Mouse (Mus musculus) telencephalon, adult 2 months (tissue): Measurements from ENCODE around the gene Limd1.
A peak's percentile ranks its signal among the peaks of the same experiment; 100 is the strongest.

Experiments used
- DNase-seq: peaks from one replicate; pipeline ENCODE4 v3.0.0-alpha.2; 2011; ENCODE audit warnings: low read depth, low spot score

Limd1 gene

DNA sequence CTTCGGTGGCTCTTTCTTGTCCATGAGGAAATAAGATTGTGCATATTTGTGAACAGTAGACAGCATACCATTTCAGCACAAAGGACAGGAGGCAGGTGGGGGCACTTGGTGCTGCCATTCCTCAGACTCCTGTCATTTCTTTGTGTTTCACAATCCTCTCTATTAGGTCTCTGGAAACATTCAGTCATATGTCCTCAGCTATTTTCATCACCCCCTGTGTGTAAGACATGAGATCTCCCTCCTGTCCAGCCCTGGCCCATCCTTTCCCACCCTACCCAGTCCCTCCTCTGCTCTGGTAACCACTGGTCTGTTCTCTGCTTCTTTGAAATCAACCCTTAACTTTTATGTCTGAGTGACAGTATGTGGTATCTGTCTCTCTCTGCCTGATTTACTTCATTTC is 5.1 kb downstream of the Limd1 start:
- DNase-seq = no peak

DNA sequence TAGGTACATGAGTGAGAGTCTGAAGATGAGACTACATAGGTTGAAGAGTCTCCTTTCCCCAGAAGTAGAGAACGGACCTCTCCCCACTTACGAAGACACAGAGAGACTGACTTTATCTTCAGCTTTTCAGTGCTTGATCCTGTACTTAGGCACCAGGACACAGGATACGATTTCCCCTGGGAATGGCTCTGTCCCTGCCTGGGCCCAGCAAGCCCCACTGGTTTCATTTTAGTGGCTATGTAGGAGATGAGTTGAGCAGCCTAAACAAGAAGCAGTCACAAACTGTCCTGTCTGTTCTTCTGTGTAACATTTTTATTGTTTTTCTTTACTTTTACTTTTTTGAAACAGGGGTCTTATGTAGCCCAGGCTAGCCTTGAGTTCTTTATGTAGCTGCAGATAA is 6.3 kb downstream of the Limd1 start:
- DNase-seq = no peak

DNA sequence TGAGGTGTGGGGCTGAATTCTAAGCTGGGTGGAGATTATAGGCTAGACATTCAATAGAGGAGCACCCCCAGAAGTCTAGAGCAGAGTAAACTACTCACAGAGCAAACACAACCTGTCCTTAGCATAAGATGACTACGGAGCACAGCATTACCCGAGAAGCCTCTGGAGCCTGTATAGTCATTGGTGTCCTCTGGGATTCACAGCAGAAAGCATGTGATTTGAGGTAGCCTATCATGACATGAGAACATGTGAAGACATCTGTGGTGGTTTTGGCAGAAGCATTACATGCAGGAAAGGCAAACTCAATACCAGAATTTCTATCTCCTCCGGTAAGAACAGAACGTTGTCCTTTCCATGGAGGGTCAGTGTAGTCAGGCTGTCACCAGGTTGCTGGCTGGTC is 7.1 kb downstream of the Limd1 start:
- DNase-seq = no peak

- no peak for DNase-seq
Measured at GRCm38 (mm10) chr9:123486635-123487034, 8.1 kb downstream of the Limd1 start.

DNA sequence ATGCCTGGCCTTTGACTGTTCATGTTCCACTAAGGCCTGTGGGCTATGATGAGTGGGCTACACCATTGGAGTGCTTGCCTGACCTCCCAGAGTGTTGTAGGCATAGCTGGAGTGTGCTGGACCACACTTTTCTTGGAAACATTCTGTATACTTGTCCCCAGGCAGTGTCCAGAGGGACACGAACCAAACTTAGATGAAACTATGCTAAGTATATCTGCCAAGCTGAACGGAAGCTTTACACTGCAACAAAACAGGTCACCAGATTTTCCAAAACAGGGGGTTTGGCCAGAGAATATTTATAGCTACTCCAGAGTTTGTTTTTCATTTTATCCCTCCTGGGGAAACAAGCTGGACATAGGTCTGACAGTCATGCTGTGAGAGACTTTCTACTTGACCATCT is 10.6 kb downstream of the Limd1 start:
- DNase-seq = no peak

- no peak for DNase-seq
Measured at GRCm38 (mm10) chr9:123489727-123490343, 11.3 kb downstream of the Limd1 start.

DNA sequence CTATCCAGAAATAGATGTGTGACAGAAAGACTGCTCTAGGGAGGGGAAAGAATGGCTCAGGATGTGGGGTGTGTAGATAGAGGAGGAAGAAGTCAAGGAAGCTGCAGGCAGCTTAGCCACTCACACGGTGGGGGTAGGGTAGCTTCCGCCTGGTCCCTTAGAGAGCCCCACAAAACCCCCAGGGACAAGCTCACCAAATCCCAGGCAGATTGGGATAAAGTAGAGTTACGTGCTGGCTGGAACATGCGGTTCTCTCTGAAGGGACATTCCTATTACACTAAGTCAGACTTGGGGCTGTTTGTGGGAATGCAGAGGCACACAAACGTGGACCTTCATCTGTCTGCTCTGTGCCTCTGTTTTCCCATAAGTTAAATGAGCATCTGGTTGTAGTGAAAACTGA is 12.4 kb downstream of the Limd1 start:
- no peak for DNase-seq

- no peak for DNase-seq
Measured at GRCm38 (mm10) chr9:123491917-123492585, 13.5 kb downstream of the Limd1 start.

GRCm38 (mm10) chr9:123496665-123497064 is 18.2 kb downstream of the Limd1 start:
- no peak for DNase-seq

DNA sequence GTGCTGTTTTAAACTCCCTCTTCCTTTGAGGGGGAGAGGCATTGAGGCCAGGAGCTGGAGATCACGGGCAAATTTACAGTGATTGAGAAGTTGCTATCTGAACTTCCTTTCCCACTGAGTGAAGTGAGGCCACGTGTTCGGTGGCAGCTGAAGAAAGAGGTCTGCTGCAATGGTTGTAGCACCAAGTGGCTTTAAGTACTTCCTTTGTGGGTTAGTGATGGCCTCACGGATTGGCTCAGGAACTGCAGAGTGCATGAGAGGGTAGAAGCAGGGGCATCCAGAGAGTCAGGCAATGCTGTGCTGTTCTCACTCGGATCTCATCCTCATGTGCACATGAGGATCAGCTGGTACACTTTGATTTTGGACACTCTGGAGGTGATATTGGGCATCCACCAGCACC is 19.4 kb downstream of the Limd1 start:
- DNase-seq = no peak

- no peak for DNase-seq
Measured at GRCm38 (mm10) chr9:123500480-123500879, 22.0 kb downstream of the Limd1 start.

DNA sequence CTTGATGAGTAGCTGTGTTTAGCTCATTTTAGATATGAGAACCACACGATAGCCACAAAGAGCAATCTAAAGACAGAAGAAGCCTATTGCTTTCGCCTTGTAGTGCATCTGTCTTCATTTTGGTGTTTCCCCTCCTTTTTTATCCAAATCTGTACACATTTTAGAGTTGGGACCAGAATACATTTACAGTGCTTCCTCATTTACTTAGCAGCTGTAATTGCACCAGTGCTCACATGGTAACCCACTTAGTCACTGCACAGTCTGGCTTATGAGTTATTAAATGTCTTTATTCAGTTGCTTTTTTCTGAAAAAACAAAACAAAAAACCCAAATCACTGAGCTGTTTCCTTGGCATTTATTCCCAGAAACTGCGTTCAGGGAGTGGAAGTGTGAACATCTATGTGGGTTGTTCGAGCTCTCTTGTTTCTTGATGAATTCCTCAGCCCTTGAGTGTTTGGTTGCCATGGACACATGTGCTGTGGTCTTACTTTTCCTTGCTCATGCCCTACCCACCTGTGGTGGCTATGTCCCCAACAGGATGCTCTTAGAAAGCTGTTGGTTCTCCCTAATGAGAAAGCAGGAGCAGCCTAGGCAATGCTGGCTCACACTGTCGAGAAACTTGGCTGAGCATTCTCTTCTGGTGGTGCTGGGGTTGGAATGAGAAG is 24.8 kb downstream of the Limd1 start:
- peak; percentile 83 for DNase-seq

DNA sequence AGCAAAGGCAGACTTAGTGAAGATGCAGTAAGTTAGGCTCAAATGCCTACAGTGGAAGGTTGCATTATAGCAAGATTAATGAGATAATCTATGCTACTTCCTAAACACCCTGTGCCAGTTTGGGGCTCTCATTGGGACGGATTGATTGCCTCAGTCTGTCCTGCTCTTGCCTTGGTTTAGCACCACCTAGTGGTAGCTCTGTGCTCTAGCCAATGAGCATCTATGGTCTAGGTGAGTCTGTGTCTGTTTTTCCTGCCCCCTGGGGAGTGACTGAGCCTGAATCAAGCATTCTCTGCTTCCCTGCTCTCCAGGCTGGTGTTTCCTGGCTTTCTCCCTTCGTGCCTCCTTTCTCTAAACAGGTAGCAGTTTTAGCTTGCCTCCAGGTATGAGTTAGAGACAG is 25.8 kb downstream of the Limd1 start:
- DNase-seq = no peak

DNA sequence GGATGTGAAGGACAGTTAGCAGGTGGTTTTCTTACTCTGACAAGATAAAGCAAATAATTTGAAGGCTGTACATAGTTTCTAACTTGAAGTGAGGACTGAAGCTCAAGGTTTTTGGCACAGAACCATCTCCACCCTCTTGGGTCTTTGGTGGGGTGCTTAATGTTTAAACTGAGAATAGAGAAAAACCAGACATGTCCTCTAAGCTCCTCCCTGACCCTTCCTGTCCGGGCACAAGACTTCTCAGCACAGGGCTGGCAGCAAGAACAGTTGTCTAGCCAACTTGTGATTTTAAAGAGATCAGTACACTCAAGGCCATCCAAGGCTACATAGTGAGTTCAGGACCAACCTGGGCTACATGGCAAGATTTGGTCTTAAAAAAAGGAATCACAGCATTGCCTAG is 27.1 kb downstream of the Limd1 start:
- no peak for DNase-seq

DNA sequence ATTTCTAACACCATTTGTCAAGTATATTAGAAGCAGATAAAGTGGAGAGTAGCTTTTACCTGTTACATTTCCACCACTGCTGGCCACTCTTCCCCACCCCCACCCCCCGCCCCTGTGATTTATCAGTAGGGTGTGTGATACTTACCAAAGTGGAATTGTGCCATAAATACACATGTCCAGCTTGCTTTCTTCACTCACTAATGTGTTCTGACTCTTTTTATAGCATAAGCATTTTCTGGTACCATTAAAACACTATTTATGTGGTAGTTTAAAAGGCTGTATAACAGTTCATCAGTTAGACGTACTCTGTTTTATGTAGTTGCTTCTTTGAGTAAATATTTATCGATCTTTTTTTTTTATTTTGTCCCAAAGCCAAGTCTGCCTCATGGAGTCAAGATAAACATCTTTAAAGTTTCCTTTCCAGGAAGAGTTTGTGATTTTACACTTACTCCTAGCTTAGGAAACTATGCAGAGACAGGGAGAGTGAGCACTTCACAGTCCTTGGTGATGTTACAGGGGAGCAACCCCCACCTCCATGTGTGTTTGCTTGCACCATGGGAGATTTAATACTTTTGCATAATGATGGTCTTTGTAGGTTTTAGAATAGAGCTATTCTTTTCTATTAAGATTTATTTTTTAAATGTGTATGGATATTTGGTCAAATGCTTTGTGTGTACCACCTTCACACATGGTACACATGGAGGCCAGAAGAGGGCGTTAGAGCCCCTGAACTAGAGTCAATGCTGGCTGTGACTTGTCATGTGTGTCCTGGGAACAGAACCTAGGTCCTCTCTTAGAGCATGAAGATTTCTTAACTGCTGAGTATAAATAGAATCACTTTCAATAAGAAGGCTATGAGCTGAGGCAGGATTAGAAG is 28.0 kb downstream of the Limd1 start:
- DNase-seq = no peak

GRCm38 (mm10) chr9:123507380-123507779 is 28.9 kb downstream of the Limd1 start:
- no peak for DNase-seq

- DNase-seq = no peak
Measured at GRCm38 (mm10) chr9:123508986-123509385, 30.5 kb downstream of the Limd1 start.

GRCm38 (mm10) chr9:123509638-123510604 is 31.4 kb downstream of the Limd1 start:
- peak; percentile 72 for DNase-seq

DNA sequence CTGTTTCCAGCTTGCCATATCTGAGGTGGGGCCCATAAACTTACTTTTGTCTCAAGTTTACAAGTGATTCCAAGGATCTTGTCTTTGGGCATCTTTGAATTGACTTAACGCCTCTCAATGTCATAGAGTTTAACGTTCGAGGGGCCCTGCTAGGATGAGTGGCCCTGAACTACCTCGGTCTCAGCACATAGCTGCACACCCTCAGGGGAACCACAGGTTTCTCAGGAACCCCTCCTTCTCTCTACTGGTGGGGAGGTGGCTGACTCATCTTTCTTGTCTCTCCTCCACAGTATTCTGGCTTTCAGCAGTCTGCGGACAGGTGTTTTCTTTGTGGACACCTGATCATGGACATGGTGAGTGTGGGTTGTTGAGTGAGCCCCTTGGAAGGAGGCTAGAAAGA is 32.4 kb downstream of the Limd1 start:
- DNase-seq = no peak

DNA sequence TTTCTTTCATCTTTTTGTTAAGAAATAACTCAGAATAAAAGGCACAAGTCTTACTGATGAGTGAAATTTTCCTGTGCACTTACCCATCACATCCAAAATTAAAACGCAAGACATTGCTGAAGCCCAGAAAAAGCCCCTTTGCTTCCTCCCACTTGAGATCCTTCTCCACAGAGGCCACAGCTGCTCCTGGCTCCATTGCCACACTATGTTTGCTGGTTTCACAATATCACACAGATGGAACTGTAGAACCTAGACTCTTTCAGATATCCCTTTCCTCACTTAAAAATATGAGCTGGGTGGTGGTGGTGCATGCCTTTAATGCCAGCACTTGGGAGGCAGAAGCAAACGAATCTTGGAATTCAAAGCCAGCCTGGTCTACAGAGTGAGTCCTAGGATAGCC is 34.0 kb downstream of the Limd1 start:
- DNase-seq = no peak

GRCm38 (mm10) chr9:123515087-123515486 is 36.6 kb downstream of the Limd1 start:
- no peak for DNase-seq
